Mouse (Mus musculus) cerebellum, adult 9-10 months (tissue): ENCODE data around the gene Heca.
"Not testable (repeated sequence)": the region's sequence is repeated elsewhere in the genome, so short reads cannot be mapped to it uniquely, and the experiment has no call there.

Experiments used
- DNase-seq: peaks from one replicate; pipeline ENCODE4 v3.0.0; 2022

Heca gene

DNA sequence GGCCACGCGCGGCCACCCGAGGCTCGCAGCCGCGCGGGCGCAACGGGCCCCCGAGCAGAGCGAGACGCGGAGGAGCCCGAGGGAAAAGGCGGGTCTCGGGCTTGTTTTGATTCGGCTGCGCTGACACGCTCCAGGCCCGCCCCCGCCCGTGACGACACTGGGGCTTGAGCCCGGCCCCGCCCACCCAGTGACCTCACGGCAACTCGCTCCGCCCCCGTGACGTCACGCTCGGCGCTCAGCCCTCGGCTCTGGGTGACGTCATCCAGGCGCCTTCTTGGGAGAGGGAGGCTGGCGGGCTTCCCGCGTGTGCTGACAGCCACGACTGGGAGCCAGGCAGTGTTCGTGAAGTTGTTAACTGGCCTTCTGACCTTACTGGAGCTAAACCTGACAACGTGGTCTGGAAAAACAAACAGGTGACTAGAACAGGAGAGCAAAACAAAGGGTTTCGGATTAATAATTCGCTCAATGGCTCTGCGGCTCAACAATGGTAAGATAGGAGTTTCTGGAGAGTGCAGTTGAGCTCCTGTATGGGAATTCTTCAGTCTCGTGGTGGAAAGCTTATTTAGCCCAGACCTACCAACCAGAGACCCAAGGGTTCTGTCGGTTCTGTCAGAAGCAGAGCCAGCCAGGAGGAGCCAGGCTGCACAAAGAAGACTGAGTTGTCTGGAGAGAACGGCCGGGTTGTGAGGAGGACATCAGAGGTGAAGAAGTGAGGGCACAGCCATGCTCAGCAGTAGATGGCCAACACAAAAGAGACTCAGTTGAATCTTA, at the start of gene Heca:
TSS of gene Heca (minus strand) at position 108 of the 771 bp plus-strand sequence.
- peak; percentile 87 for DNase-seq

DNA sequence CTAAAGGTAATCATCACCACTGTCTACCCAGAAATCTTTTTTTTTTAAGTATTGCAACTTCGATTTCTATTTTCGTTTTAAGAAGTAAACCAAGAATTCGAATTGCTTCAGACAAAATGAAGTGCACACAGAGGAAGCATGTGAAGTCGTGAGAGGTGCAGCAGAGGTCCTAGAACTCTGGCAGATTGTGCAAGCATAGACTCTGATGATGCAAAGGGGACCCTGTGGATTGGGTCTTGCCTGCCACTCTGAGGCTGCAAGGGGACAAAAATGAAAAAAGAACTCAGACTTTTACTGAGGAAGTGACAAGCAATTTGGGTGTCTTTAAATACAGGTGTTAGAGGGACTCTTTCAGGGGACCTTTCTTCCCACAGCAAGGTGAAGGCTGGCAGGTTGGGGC, 42.7 kb upstream of the Heca start:
- DNase-seq, result no peak

DNA sequence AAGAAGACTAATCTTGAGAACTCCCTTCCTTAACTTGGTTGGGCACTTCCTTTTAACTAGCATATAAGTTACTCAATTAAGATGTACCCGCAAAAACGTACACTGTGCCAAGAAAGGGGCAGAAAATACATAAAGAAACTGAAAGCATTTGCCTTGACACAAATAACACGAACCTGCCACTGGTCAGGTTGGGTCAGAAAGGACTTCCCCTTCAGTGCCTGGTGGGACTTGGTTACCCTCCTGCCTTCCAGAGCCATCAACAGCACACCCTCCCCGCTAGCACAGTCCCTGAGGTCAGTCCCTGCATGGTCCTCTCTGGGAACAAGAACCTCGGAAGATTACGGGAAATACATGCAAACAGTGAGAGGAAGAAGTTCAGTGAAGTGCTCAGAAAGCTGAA, 41.3 kb upstream of the Heca start:
- no peak for DNase-seq

DNA sequence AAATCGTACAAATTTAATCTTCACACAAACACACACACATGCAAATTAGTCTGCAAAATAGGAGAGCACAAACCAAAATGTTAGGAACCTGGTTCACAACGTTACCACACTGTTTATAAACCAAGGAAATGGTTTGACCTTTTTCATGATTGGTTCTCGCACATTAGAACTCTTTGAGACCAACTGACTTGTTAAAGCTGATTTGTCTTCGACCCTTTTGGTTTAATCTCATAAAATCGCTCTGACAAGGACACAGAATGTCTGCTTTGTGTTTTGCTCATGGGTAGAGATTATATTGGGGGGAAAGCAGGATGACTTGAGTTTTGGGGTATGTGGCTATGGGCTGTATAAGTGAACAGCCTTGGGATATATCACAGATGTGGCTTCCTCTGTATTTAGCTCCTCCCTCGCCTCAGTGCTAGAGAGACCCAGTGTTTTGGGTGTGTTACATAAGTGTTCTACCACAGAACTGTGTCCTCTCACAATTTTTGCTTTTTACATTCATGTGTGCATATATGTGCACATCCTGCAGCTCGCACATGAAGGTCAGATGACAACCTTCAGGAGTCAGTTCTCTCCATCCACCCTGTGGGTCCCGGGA, 40.1 kb upstream of the Heca start:
- DNase-seq, result no peak

DNA sequence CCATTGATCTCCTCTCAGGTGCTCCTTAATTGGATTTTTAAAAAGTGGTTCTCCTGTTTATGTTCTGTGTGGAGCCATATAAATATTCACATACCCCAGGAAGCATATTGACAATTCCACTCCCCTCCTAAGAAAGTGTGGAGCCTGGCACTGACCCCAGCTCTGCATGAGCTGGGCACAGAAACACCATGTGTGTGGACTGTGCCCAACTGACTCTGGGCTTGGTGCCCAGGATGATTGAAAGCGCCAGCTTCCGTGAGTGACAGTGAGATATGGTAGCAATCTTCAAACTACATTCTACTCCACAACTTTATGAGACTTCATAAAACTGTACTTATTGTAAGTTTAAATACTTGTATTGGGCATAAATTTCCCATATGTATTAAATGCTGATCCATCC, 35.4 kb upstream of the Heca start:
- DNase-seq, result peak; percentile 66

DNA sequence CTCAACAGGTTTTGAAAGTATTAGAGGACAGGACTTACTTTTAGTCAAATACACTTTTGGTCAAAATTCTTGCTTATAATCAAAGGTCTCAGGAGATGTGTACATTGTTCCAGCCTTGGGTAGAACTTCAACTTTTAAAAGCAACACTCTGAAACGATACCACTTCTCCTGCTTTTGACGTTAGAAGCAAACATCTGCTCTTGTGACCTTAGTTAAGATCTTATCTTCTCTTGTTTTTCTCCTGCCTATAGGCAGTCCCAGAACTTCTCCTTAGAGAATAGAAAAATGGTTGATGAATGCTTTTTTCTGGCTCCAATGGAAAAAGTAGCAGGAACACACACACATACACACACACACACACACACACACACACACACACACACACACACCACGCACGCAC, 18.2 kb upstream of the Heca start:
- DNase-seq, result no peak

DNA sequence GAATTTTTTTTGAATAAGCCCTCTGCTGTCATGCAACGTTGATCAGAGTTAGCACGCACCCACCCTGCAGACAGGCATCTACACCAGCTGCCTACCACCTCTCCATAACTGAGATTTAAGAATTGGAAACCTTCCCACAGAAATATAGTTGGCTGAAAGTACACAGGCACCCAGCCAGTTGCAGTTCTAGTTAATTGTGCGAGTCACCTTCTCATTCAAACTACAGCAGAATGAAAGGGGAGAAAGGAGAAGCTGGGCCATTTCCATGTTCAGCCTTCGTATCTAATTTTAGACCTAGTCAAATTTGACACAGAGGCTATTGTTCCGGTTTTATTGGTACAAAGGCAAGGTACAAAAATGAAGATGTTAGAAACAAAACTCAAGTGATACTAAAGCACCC, 2.9 kb upstream of the Heca start:
- DNase-seq, result no peak

DNA sequence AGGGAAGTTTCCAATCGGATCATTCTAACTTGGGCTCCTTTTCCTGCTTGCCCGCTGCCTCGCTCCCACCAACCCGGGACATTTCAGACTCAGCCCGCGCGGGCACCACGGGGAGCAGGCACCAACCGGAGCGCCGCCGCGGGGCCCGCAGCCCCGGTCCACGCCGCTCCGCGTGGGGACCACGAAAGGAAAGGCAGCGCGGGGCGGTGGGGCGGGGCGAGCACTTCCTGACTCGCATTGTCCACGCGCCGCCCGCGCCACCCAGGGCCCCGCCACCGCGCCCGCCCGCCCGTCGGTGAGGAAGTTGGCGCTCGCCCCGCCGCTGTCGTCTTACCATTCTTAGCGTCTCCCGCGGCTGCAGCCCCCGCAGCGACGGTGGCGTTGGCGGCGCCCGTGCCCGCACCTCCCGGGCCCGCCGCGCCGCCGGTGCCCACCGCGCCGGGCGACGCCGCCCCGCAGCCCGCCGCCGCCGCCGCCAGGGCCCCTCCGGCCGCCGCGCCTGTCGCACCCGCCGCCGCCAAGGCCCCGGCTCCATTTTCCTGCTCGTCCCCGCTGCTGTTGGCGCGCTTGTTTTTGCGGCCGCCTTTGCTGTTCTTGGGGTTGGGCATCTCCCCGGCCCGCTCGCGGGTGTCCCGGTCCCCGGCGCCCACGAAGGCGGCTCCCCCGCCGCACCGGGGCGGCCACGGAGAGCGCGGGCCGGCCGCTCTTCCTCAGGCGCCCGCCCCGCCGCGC, 526 bp downstream of the Heca start:
- DNase-seq, result peak; percentile 66

DNA sequence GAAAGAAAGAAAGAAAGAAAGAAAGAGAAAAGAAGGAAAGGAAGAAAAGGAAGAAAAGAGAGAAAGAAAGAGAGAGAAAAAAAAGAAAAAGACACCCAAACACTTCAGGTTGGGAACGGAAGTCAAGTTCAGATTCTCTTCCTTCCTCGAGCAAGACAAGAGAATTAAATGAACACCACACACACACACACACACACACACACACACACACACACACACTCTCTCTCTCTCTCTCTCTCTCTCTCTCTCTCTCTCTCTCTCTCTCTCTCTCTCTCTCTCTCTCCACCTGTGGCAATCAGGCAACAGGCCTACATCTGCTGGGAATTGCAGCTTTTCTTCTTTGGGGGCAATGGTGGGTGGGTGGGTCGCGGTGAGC, 1.1 kb downstream of the Heca start:
- not testable (repeated sequence) for DNase-seq

DNA sequence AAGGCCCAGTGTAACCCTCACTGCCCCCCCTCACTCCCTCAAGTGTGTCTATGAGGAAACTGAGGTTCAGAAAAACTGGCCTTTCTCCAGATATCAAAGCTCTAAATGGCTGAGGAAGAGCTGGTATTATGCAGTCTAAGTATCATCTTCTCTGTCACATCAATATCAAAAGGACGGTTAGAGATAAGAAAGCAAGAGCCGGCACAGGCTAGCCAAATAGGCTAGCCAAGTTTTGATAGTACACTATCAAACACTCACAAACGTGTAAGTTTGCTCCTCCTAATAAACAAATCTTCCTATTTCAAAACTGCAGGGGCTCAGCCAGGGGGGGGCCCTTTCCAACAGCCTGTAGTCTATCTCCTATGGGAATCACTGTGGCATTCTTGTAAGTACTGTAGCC, 1.8 kb downstream of the Heca start:
- peak; percentile 26 for DNase-seq

DNA sequence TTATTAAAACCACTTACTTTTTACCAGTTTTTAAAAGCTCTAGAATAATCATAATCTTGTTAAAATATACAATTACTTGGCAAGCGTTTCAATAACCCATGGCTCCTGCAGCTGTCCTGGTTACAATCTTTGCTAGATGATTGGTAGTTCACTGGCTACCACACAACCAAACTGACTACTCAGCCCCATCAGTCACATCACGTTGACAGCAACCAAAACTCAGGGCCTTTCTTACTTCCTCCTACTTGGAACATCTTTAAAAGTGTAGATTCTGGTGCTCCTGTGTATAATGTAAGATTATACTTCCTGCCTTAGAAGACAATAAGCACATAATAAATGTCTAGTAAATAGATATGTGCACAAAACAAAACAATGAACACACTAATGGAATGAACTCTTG, 14.2 kb downstream of the Heca start:
- no peak for DNase-seq

DNA sequence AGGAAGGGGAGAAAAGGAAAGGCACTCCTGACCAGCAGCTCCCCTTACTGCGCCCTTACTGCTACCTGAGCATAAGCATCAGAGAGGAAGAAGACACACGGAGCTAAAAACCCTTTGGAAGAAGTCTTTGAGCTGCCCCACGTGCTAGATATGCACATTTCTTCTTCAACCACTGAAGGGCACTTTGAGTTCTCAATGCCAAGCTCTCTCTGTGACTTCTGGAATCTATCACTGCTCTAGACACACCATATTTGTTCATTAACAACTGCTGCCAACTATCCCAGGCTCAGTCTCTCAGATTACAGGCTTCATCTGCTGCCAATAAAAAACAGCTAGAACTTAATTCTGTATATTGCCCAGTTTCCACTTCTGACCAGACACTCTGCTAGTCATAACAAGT, 15.7 kb downstream of the Heca start:
- DNase-seq, result peak; percentile 26

DNA sequence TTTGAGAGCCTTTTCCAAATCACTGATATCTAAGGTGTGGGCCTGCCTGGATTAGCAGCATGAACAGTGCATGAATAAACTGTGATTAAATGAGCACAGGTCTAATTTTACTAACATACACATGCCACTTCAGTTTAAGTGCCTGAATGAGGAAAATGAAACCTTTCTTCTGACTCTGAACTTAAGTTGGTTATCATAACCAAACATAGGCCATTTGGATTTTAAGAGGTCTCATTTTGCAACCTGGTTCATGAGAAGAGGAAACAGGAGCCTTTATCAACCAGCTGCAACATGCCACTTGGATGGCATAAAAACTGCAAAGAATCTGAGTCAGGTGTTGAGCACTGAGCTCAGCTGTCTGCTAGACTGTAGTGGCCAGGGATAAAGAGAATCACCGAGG, 16.7 kb downstream of the Heca start:
- no peak for DNase-seq

DNA sequence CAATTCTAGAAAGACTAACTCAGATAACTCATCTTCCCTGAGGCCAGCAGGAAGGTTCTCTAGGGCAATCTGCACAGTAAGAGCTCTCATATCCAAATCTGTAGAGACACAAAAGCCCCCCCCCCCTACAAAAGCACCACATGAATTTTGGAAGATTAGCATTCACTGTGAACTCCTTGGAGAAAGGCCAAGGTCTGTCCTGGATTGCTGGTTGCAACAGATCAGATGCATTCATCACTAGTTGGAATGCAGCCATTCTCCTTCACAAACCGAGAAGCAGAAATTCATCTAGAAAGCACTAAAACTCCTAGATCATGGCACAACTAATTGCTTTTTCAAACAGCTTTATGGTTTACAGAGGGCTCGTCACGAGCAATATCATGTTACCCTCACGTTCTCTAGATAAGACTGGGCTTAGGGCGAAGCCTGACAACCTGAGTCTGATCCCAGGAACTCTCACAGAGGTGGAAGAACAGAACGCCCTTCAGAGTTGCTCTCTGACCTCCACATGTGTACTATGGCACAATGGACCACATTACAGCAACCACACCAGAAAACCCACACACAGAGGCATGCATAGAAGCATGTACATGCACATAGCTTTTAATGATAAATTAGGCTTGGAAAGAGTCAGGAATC, 17.3 kb downstream of the Heca start:
- DNase-seq, result peak; percentile 73

DNA sequence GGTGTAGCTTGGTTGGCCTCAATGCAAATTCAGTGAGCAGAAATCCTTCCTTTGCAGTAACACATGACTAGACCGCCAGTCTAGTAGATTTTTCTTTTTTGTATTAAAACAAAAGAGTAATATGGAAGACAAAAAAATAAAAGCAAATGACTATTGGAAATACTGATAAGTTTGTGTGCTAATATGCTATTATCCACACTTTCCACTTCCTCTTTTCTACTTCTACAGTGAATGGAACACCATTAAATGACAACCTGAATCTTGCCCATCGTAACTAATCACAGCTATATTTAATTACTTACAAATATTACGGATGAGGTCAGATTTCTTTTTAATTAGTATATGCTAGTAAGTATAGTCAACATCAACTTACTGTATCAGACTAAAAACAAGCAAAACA, 22.7 kb downstream of the Heca start:
- DNase-seq, result no peak

DNA sequence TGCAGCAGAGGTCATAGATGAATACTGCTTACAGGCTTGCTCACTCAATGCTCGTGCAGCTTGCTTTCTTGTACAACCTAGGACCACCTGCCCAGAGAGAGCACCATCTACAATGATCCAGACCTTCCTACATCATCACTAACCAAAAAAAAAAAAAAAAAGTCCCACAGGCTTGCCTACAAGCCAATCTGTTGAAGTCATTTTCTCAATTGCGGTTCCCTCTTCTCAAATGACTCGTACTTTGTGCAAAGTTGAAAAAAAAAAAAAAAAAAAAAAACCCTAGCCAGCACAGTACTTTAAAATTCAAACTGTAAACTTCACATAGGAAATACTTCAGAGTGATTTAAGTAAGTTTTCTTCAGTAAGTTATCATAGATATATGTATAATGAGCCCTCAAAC, 23.7 kb downstream of the Heca start:
- DNase-seq, result no peak

DNA sequence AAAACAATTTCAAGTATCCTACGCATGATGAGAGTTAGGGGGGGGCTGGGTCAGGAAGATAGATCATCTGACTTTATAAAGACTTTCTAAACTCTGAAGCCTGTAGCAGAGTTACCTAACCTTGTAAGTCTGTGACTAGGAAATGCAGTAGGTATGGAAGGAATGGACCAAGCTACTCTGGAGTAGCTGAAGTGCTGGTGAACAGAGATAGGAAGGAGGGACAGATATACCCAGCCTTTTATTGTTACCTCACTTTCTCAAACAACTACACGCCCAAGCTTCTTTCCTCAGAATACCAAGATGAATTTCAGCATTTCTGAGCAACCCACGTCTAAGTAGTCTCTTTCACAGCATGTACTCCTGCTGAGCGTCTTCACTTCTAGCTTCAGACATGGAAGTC, 26.5 kb downstream of the Heca start:
- DNase-seq, result no peak

DNA sequence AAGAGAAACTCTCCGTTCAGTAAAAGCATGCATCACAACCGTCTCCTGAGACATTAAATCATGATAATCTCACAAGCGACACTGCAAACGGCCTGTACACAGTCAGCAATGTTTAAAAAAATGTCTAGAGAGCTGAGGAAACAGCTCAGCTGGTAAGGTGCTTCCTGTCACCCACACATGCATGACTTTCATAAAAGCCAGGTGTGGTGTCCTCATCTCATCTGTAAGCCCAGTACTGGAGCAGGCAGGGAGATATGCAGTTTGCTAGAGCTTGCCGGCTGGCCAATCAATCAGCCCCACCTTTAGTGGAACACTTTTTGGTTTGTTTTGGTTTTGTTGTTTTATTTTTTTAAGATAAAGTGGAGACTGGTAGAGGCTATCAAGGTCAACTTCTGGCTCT, 27.9 kb downstream of the Heca start:
- DNase-seq, result no peak

DNA sequence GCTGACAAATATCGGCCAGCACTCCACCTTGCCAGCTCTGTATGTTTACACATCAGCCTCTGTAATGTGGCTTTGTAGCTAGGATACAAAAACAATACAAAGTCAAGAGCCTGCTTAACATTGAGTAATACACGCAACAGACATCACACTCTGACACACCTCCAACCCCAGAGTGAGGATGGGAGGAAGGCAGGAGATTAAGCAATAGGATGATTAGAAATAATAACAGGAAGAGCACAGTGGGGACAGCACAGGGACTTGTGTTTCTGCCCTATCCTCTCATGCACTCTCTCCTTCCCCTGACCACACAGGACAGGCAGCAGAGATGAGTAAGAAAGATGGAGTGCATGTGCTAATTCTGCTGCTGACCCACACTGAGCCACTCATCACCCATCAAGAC, 28.8 kb downstream of the Heca start:
- no peak for DNase-seq

DNA sequence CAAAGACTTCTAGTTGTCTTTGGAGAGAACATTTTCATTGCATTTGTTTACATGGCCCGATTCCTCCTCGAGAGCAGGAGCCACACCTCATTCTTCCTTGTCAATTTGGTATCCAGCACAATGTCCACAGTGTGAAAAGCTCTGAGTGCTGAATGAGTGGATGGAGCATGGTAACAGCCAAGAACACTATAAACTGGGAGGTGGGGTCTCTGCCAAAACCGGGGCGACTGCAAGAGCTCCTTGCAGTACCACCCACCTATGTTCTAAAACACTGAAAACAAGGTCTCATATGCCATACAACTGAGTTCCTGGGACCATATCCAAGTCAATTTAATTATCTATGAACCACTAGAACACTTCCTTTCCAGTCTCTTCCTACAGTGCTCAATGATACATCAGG, 39.1 kb downstream of the Heca start:
- no peak for DNase-seq

DNA sequence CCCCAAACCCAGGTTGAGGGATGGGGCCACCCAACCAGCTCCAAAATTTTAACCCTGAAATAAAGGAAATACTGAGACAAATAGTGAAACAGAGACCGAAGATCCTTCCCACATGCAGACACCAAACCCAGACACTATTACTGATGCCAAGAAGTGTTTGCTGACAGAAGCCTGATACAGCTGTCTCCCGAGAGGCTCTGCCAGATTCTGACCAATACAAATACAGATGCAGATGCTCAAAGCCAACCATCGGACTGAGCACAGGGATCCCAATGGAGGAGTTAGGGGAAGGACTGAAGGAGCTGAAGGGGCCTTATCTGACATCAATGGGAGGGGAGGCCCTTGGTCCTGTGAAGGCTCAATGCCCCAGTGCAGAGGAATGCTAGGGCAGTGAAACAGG, 41.5 kb downstream of the Heca start:
- not testable (repeated sequence) for DNase-seq

DNA sequence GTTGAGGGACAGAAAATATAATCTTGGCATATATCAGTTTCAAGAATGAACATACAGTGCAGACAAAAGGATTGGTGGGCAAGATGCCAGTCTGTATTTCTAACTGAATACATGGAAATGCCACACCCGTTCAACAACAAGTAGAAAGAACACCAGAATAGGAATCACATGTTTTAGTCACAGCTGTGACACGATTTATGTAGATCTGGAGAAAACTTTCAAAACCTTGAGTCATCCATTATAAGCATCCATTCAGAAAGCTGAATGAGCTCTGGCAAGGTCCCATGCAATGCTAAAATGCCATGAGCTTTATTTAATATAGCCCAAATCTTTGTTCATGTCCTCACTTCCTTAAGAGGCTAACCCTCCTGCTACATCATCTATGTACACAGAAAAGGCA, 44.4 kb downstream of the Heca start:
- DNase-seq, result no peak

DNA sequence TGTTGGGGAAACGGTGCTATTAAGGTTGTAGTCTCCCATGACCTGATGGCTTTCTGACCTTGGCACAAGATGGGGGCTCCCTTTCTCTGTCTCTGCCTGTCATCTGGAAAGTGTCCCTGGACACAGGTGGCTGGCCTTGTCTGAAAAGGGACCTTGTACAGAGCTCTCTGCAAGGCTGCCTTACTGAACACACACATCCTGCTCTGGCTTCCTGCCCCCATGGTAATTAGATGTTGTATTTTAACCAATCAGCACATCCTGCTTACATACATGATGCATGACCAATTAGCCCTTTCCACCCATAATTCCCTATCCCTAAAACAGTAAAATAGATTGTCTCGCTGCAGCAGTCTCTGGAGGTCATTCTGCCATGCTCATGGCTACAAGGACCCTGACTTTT, 67.1 kb downstream of the Heca start:
- no peak for DNase-seq

DNA sequence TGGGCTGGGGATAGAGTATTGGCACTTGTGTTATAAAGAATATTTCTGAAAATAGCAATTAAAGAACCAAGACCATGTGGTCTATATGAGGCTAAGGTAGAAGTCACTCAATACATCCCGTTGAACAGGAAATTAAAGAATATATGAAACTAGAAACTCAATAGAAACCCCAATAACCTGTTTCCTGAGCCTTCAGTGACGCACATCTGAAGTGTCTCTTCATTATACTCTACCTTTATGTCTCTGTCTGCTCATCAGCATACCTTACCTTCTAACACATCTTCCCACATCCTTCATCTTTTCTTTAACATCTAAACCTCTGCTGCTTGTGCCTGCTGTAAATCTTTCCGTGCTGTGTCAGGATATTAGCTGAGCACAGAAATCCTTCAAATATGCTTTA, 67.8 kb downstream of the Heca start:
- DNase-seq, result no peak
